Mouse (Mus musculus) spleen, adult 2 months (tissue): ENCODE results near the gene Iqgap3. TPM values are rescaled to one million over a fixed set of nuclear protein-coding genes. Genes with fewer than 3 reads are reported as not detected.

Experiments used
- DNase-seq, 2 experiments: peaks; one replicate each; pipeline versions ENCODE4 v3.0.0 to v3.0.0-alpha.2; 2012 to 2021; ENCODE audit warnings: low spot score in 2 of 2, low read depth in 1 of 2
- H3K27ac ChIP-seq: fragments of 200-500 bp; 2 replicates; pipeline ENCODE4 v1.5.1; 2012; ENCODE audit warnings: low read length, inconsistent platforms; ENCODE audit not compliant: insufficient read depth
- H3K27me3 ChIP-seq: fragments of 200-500 bp; 2 replicates; pipeline ENCODE4 v1.6.1; 2012; ENCODE audit warnings: mild to moderate bottlenecking, moderate library complexity, low read length, inconsistent platforms; ENCODE audit not compliant: control insufficient read depth, insufficient read depth
- H3K36me3 ChIP-seq: fragments of 200-500 bp; 2 replicates; pipeline ENCODE4 v1.6.1; 2012; ENCODE audit warnings: mild to moderate bottlenecking, low read length, inconsistent platforms; ENCODE audit not compliant: control insufficient read depth, insufficient read depth
- H3K4me1 ChIP-seq: fragments of 200-500 bp; 2 replicates; pipeline ENCODE4 v1.6.1; 2011; ENCODE audit warnings: inconsistent platforms; ENCODE audit not compliant: control insufficient read depth, insufficient read depth, insufficient read length
- H3K4me3 ChIP-seq: fragments of 200-500 bp; 2 replicates; pipeline ENCODE4 v1.5.1; 2011; ENCODE audit warnings: mild to moderate bottlenecking, inconsistent platforms; ENCODE audit not compliant: insufficient read depth, insufficient read length; ENCODE audit errors: extremely low read depth
- CTCF ChIP-seq: fragments of 200-500 bp; IDR thresholded peaks from 2 replicates; pipeline ENCODE4 v1.5.1; 2011; ENCODE audit warnings: mild to moderate bottlenecking, inconsistent platforms; ENCODE audit not compliant: insufficient read depth, insufficient read length, insufficient replicate concordance; ENCODE audit errors: extremely low read depth
- POLR2A ChIP-seq: fragments of 200-500 bp; IDR thresholded peaks from 2 replicates; pipeline ENCODE4 v1.6.1; 2011; ENCODE audit warnings: low read depth, low read length, inconsistent platforms
- WGBS: fragments of 180-500 bp; shearing (Covaris S2); methylation state at CpG from one replicate; pipeline ENCODE4 v1.1.7; 2018; 5-methylcytosine and 5-hydroxymethylcytosine counted together
- polyA plus RNA-seq: library from polyadenylated mRNA; depleted of rRNA; stranded (reverse); fragments of >200 nt; gene quantifications from 2 replicates; pipeline ENCODE4 v1.2.3, GENCODE M21; 2012

Gene Iqgap3
- polyA plus RNA-seq, 1 experiment = 4.3 TPM

GRCm38 (mm10) chr3:88157771-88158597 lies 76.2 kb downstream of the Iqgap3 start:
- peaks cover 55% of the 10 kb centered on the region for H3K36me3 ChIP-seq
- H3K4me3 ChIP-seq = no peak overlapping the region
- peaks cover 3% of the 10 kb centered on the region; the same call in 1 of the 2 replicates for H3K4me1 ChIP-seq
- no peak for TF ChIP-seq POLR2A
- TF ChIP-seq CTCF = peak; percentile 67
- peak in 1 of 2 experiments; percentile 60 for DNase-seq
- H3K27ac ChIP-seq = no peak overlapping the region
- WGBS = 54% methylated on average over 23 of the region's 23 CpGs
- H3K27me3 ChIP-seq = no peaks in the 10 kb centered on the region

- Histone ChIP-seq H3K27ac (no peak overlapping the region), H3K4me1 (no peaks in the 10 kb centered on the region), H3K4me3 (no peak overlapping the region), H3K27me3 (no peaks in the 10 kb centered on the region), H3K36me3 (peaks cover 61% of the 10 kb centered on the region)
- TF ChIP-seq POLR2A (no peak), CTCF (no peak)
- no peak for DNase-seq
- 95% methylated on average over 6 of the region's 6 CpGs for WGBS
Observed at GRCm38 (mm10) chr3:88158991-88159390, 77.2 kb downstream of the Iqgap3 start.

DNA sequence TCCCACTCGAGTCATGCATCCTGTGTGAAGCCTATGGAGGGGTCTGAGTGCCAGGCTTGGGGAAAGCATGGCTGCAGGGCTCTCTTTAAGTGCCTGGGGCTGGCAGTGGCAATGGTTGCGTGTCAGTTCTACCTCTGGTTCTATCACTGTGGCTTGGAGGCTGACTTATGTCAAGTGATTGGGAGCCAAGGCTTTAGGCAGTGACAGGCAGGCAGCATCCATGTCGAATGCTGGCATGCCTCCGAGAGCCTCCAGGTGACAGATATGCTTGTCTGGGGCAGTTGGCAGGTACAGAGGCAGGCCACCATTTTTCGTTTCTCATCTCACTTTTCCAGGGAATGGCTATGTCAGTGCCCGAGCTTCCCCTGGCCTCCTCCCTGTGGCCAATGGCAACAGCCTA lies 79.1 kb downstream of the Iqgap3 start:
- Histone ChIP-seq H3K27me3 (no peaks in the 10 kb centered on the region), H3K36me3 (peaks cover 70% of the 10 kb centered on the region), H3K4me3 (no peak overlapping the region), H3K4me1 (no peaks in the 10 kb centered on the region), H3K27ac (no peak overlapping the region)
- no peak for TF ChIP-seq CTCF
- no peak for TF ChIP-seq POLR2A
- 94% methylated on average over 6 of the region's 6 CpGs for WGBS
- no peak for DNase-seq

GRCm38 (mm10) chr3:88162259-88162658 lies 80.5 kb downstream of the Iqgap3 start:
- TF ChIP-seq POLR2A (no peak), CTCF (no peak)
- no peak overlapping the region for H3K27ac ChIP-seq
- H3K4me3 ChIP-seq = no peak overlapping the region
- H3K4me1 ChIP-seq = no peaks in the 10 kb centered on the region
- peaks cover 72% of the 10 kb centered on the region for H3K36me3 ChIP-seq
- DNase-seq = no peak
- no peaks in the 10 kb centered on the region for H3K27me3 ChIP-seq
- 87% methylated on average over 8 of the region's 8 CpGs for WGBS

DNA sequence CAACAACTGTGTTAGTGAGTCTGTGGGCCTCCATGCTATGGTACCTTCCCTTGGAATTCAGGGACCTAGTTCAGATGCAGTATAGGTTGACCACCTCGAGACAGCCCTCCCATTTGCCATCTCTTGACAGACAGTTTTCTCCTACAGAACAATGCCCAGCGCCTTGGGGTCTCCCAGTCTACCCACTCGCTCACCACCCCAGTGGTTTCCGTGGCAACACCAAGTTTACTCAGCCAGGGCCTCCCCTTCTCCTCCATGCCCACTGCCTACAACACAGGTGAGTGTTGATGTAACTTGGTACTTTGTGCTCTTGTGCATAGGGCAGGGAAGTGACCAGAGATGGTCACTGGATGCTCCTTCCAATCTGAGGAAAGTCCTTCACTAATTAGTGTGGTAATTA lies 81.0 kb downstream of the Iqgap3 start:
- Histone ChIP-seq H3K4me1 (no peaks in the 10 kb centered on the region), H3K27ac (no peak overlapping the region), H3K27me3 (no peaks in the 10 kb centered on the region), H3K4me3 (no peak overlapping the region), H3K36me3 (peaks cover 76% of the 10 kb centered on the region)
- whole genome bisulfite sequencing = 93% methylated on average over 4 of the region's 4 CpGs
- DNase-seq = no peak
- TF ChIP-seq POLR2A (no peak), CTCF (no peak)

GRCm38 (mm10) chr3:88163847-88164246 lies 82.1 kb downstream of the Iqgap3 start:
- 85% methylated on average over 3 of the region's 3 CpGs for WGBS
- peaks cover 76% of the 10 kb centered on the region for H3K36me3 ChIP-seq
- TF ChIP-seq CTCF (no peak), POLR2A (no peak)

DNA sequence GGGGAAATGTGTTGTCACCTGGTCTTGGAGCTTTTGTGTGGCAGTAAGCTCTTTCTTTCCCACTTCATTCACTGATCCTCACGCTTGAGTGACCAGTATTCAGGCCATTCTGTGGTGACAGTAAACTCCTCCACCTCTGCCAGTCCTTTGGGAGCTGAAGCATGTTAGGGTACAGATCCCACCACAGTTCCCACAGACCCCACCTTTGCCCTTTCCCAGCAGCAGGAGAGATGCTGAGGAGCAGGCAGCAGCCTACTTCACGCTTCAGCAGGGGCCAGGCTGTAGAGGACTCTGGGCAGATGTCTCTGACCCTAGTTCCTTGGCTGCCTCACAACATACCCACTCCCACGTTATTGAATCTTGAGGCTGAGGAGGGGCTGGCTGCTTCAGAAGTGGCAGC lies 82.5 kb downstream of the Iqgap3 start:
- no peak for DNase-seq
- Histone ChIP-seq H3K4me3 (no peak overlapping the region), H3K36me3 (peaks cover 74% of the 10 kb centered on the region), H3K27me3 (no peaks in the 10 kb centered on the region), H3K4me1 (no peaks in the 10 kb centered on the region), H3K27ac (no peak overlapping the region)
- 91% methylated on average over 3 of the region's 3 CpGs for WGBS
- TF ChIP-seq POLR2A (no peak), CTCF (no peak)

More at GRCm38 (mm10) chr3:88163847-88164246, 82.1 kb downstream of the Iqgap3 start:
- no peaks in the 10 kb centered on the region for H3K4me1 ChIP-seq
- H3K27ac ChIP-seq = no peak overlapping the region
- H3K27me3 ChIP-seq = no peaks in the 10 kb centered on the region
- no peak for DNase-seq
- H3K4me3 ChIP-seq = no peak overlapping the region
